Mouse (Mus musculus) liver, embryonic 11.5 days (tissue): ENCODE results near the gene Pcsk6. TPM values are rescaled to one million over a fixed set of nuclear protein-coding genes. Genes with fewer than 3 reads are reported as not detected.
"Not testable (repeated sequence)": the region's sequence is repeated elsewhere in the genome, so short reads cannot be mapped to it uniquely, and the experiment has no call there.

Experiments used
- ATAC-seq: fragments of 200-750 bp; cut with Nextera tagmentation; replicated peaks from 2 replicates; pipeline ENCODE4 v1.8.0; 2017; ENCODE audit warnings: moderate number of reproducible peaks, mild to moderate bottlenecking, moderate TSS enrichment, moderate library complexity; ENCODE audit not compliant: low FRiP score
- DNase-seq: peaks from one replicate; pipeline ENCODE4 v3.0.0-alpha.2; 2017; ENCODE audit warnings: low spot score
- H3K27ac ChIP-seq: fragments of 300-500 bp; sonication (generic); 2 replicates; pipeline ENCODE4 v1.5.1; 2014; ENCODE audit warnings: mild to moderate bottlenecking, low read depth, low read length, control low read depth
- H3K27me3 ChIP-seq: fragments of 300-500 bp; sonication (generic); replicated peaks from 2 replicates; pipeline ENCODE4 v1.6.1; 2014; ENCODE audit warnings: low read length, mixed read lengths; ENCODE audit not compliant: control insufficient read depth, insufficient read depth
- H3K36me3 ChIP-seq: fragments of 300-500 bp; sonication (generic); 2 replicates; pipeline ENCODE4 v1.6.1; 2014; ENCODE audit warnings: mild to moderate bottlenecking, low read length, moderate library complexity, mixed read lengths; ENCODE audit not compliant: control insufficient read depth, insufficient read depth
- H3K4me1 ChIP-seq: fragments of 300-500 bp; sonication (generic); replicated peaks from 2 replicates; pipeline ENCODE4 v1.6.1; 2014; ENCODE audit warnings: low read length, mixed read lengths; ENCODE audit not compliant: control insufficient read depth, insufficient read depth
- H3K4me2 ChIP-seq: fragments of 300-500 bp; sonication (generic); 2 replicates; pipeline ENCODE4 v1.6.1; 2014; ENCODE audit warnings: mild to moderate bottlenecking, control low read depth, moderate library complexity
- H3K4me3 ChIP-seq: fragments of 300-500 bp; sonication (generic); 2 replicates; pipeline ENCODE4 v1.5.1; 2014; ENCODE audit warnings: low read depth, low read length, control low read depth
- H3K9ac ChIP-seq: fragments of 300-500 bp; sonication (generic); 2 replicates; pipeline ENCODE4 v1.6.1; 2014; ENCODE audit warnings: low read depth, low read length, control low read depth
- H3K9me3 ChIP-seq: fragments of 300-500 bp; sonication (generic); 2 replicates; pipeline ENCODE4 v1.6.1; 2016; ENCODE audit warnings: low read length, inconsistent platforms, mixed read lengths; ENCODE audit not compliant: control insufficient read depth
- WGBS: fragments of 180-500 bp; shearing (Covaris S2); extraction: QIAGEN DNeasy Blood & Tissue Kit; methylation state at CpG from one replicate; pipeline ENCODE4 v1.1.7; 2014; 5-methylcytosine and 5-hydroxymethylcytosine counted together
- polyA plus RNA-seq: library from polyadenylated mRNA; unstranded; fragments of >200 nt; fragmentation: Nextera tagmentation; extraction: Ambion mirVana; gene quantifications from 2 replicates; pipeline ENCODE4 v1.2.1, GENCODE M21; 2014

Gene Pcsk6
- polyA plus RNA-seq = 1.3 and 1.8 TPM in 2 replicates

DNA sequence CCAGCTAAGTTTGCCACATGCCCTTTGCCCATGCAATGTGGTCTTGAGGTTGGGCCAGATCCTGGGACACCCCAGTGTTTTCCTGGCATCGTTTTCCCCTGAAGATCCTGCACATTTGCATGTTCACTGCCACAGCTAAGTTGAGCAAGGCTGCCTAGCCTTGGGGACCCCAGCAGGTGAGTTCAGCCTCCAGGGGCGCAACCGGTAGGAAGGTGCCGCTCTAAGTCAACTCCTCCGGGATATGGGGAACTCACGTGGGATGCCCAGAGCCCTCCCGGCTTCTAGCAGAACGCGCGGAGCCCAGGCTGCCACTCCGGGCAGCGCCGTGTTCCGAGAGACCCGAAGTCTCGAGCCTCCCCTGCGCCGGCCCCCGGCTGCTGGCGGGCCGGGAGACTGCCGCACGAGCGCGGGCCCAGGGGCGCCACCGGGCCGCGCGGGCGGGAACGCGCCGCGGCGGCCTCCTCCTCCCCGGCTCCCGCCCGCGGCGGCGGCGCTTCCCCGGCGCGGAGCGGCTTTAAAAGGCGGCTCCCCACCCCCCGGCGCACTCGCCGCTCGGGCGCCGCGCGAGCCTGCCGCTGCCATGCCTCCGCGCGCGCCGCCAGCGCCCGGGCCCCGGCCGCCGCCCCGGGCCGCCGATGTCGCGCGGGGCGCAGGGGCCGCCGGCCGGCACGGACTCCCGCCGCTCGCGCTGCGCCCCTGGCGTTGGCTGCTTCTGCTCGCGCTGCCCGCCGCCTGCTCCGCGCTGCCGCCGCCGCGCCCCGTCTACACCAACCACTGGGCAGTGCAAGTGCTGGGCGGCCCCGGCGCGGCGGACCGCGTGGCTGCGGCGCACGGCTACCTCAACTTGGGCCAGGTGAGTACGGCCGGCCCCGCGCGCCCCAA lies at the start of gene Pcsk6:
Gene Pcsk6 (plus strand): TSS at position 144 of the 882 bp plus-strand sequence.
- Histone ChIP-seq H3K4me1 (peaks cover 7% of the 10 kb centered on the region), H3K27ac (no peak within 1 kb of the TSS), H3K27me3 (peaks cover 56% of the 10 kb centered on the region), H3K9ac (peak within 1 kb of the TSS; percentile 53), H3K36me3 (no peaks in the 10 kb centered on the region), H3K4me3 (peak within 1 kb of the TSS; percentile 57), H3K9me3 (no peaks in the 10 kb centered on the region), H3K4me2 (peak within 1 kb of the TSS; percentile 81)
- ATAC-seq (peak; percentile 45), DNase-seq (peak; percentile 43)
- WGBS = under 1% methylated on average over 73 of the region's 111 CpGs

DNA sequence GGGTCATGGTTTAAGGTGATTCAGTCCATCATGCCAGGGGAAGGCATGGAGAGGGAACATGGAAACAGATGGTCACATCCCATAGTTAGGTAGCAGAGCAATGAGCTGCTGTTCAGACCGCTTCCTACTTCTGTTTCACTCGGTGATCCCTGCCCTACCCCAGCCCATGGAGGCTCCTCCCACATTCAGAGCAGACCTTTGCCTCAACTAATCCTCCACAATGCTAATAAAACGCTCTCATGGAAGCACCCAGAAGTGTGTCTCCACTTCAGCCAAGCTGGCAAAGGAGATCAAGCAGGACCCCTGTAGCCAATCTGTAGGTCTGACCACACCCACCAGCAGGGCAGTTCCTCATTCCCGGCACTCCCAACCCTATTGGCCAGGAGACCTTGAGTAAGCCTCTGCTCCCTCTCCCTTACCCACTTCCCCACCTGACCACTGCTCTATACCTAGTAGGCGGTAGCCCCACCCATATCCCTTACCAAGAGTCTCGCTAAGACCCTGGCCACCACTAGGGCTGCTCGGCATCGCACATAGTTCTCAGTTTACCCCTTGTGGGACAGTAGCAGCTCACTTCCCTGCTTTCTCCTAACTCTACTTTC lies 47.8 kb upstream of the Pcsk6 start:
- Histone ChIP-seq H3K4me1 (no peaks in the 10 kb centered on the region), H3K27ac (no peak overlapping the region), H3K4me3 (no peak overlapping the region), H3K36me3 (no peaks in the 10 kb centered on the region), H3K4me2 (no peak overlapping the region), H3K9me3 (no peaks in the 10 kb centered on the region; the same call in 1 of the 2 replicates), H3K27me3 (no peaks in the 10 kb centered on the region), H3K9ac (no peak overlapping the region)
- DNase-seq (no peak), ATAC-seq (no peak)
- 67% methylated on average over 8 of the region's 8 CpGs for WGBS

DNA sequence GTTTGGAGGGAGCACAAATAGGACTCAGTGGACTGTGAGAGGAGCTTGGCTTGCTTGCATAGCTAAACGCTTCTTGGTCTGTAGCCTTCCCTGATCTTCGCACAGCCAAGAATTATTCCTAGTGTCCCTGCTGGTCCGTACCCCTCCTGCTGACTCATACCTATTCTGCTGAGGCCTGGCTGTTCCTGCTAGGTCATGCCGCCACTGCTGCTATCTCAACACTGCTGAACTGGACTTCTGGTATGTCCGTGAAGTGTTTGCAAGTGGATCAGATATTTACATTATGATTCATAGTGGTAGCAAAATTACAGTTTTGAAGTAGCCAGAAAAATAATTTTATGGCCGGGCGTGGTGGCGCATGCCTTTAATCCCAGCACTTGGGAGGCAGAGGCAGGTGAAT lies 44.0 kb upstream of the Pcsk6 start:
- Histone ChIP-seq H3K27ac (no peak overlapping the region), H3K4me2 (no peak overlapping the region), H3K9me3 (no peaks in the 10 kb centered on the region), H3K9ac (no peak overlapping the region), H3K27me3 (no peaks in the 10 kb centered on the region), H3K36me3 (no peaks in the 10 kb centered on the region), H3K4me3 (no peak overlapping the region), H3K4me1 (no peaks in the 10 kb centered on the region)
- DNase-seq (no peak), ATAC-seq (no peak)
- 89% methylated on average over 8 of the region's 8 CpGs for WGBS

DNA sequence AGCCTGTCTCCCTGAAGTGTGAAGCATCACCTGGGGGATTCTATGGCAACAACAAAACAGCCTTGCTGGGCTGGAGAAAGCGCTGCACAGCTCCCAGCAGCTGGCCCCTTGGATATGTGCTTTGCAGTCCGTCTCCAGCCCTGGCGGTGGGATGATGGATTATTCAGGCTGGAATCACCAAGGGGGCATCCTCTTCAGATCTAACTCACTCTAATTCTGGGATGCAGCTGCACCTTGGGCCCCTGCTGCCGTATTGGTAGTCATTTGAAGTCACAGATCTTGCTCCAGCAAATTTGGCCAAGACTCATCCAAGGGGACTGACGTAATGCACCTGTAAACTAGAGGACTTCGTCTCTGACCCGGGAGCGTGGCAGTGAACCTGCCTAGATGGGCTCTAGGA lies 41.1 kb upstream of the Pcsk6 start:
- ATAC-seq (no peak), DNase-seq (no peak)
- Histone ChIP-seq H3K4me3 (no peak overlapping the region), H3K27me3 (no peaks in the 10 kb centered on the region), H3K27ac (no peak overlapping the region), H3K4me1 (no peaks in the 10 kb centered on the region), H3K9ac (no peak overlapping the region), H3K36me3 (no peaks in the 10 kb centered on the region), H3K9me3 (no peaks in the 10 kb centered on the region), H3K4me2 (no peak overlapping the region)
- 53% methylated on average over 8 of the region's 8 CpGs for WGBS

DNA sequence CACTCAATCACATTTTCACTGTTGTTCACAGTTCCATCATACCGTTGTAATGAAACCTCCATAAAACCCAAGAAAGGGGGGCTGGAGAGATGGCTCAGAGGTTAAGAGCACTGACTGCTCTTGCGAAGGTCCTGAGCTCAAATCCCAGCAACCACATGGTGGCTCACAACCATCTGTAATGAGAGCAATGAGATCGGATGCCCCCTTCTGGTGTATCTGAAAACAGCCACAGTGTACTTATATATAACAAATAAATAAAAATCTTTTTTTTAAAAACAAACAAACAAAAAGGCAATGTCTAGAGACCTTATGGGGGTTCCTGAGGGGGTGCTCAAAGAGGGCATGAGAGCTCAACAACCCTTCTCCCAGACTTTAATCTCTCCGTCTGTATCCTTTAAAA lies 39.6 kb upstream of the Pcsk6 start:
- H3K4me1 ChIP-seq, H3K27ac ChIP-seq, H3K9ac ChIP-seq, DNase-seq, ATAC-seq, H3K9me3 ChIP-seq, H3K36me3 ChIP-seq, H3K4me3 ChIP-seq, H3K27me3 ChIP-seq, H3K4me2 ChIP-seq: not testable (repeated sequence)
- WGBS = 70% methylated on average over 4 of the region's 4 CpGs

DNA sequence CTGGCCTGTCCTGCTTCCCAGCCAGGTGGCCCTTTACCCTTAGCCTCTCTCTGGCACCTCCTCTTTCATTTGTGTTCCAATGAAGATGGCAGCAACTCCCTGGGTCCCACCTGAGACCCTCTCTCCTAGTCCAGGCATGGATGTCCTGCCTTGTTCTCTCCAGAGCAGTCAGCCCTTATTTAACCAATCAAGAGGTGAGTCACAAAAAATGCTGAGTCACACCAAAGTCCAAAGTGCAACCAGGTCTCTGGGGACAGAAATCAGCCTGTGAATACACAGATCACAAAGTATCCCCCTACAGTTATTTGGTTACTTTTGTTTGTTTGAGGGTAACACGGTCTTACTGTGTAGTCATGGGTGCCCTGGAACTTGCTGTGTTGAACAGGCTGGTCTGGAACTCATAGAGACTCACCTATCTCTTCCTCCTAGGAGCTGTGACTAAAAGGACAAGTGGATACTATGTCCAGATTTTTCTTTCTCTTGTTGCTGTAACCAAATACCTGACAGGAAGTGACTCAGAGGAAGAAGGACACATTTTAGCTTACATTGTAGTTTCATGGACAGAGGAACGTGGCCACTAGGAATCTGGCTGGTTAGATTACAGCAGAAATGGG lies 38.9 kb upstream of the Pcsk6 start:
- ATAC-seq (no peak), DNase-seq (no peak)
- no peak overlapping the region for H3K9ac ChIP-seq
- 61% methylated on average over 2 of the region's 2 CpGs for WGBS
- H3K27me3 ChIP-seq = no peaks in the 10 kb centered on the region
- no peak overlapping the region for H3K4me2 ChIP-seq
- H3K4me1 ChIP-seq = no peaks in the 10 kb centered on the region
- no peak overlapping the region for H3K4me3 ChIP-seq
- H3K9me3 ChIP-seq = no peaks in the 10 kb centered on the region
- no peaks in the 10 kb centered on the region for H3K36me3 ChIP-seq
- no peak overlapping the region for H3K27ac ChIP-seq

DNA sequence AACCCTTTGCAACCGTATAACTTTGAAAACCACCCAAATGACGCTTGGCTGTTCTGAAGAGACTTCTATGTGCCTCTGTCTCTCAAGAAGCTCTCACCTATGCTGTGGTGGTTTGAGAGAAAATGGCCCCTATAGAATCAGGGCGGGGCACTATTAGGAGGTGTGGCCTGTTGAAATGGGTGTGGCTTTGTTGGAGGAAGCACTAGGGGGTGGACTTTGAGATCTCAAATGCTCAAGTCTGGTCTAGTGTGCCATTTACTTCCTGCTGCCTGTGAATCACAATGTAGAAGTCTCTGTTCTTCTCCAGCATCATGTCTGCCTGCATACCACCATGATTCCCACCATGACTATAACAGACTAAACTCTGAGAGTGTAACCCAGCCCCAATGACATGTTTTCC lies 21.8 kb upstream of the Pcsk6 start:
- no peaks in the 10 kb centered on the region for H3K4me1 ChIP-seq
- no peaks in the 10 kb centered on the region for H3K36me3 ChIP-seq
- no peak overlapping the region for H3K27ac ChIP-seq
- 89% methylated on average over 3 of the region's 3 CpGs for WGBS
- ATAC-seq = no peak
- DNase-seq = no peak
- peaks cover 7% of the 10 kb centered on the region for H3K9me3 ChIP-seq
- H3K9ac ChIP-seq = no peak overlapping the region
- no peak overlapping the region for H3K4me2 ChIP-seq
- no peak overlapping the region for H3K4me3 ChIP-seq
- H3K27me3 ChIP-seq = no peaks in the 10 kb centered on the region

DNA sequence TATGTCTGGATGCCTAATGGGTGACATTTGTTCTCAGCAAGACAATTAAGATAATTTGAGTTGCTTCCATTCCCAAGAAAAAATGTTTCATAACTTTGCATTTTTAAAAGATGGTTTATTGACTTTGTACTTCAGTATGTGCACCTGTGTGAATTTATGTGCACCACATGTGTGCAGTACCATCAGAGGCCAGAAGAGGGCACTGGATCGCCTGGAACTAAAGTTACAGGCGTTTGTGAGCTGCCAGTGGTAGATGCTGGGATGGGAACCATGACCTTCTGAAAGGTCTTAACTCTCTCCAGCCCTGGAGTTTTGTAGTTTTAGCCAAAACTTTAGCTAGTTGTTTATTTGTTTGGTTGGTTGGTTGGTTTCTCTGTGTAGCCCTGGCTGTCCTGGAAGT lies 18.3 kb upstream of the Pcsk6 start:
- 48% methylated on average over 2 of the region's 2 CpGs for WGBS
- H3K4me2 ChIP-seq = no peak overlapping the region
- no peaks in the 10 kb centered on the region for H3K4me1 ChIP-seq

More for the DNA sequence above, 18.3 kb upstream of the Pcsk6 start:
- Histone ChIP-seq H3K36me3 (no peaks in the 10 kb centered on the region), H3K9ac (no peak overlapping the region), H3K27me3 (no peaks in the 10 kb centered on the region), H3K4me3 (no peak overlapping the region), H3K27ac (no peak overlapping the region), H3K9me3 (peaks cover 7% of the 10 kb centered on the region)
- no peak for ATAC-seq
- no peak for DNase-seq
